19 mouse cellular contexts compared by ENCODE assay signal in genomic region chr1:182371891-182372290, GRCm38 (mm10). TPM values are rescaled to one million over a fixed set of nuclear protein-coding genes. Genes with fewer than 3 reads are reported as not detected.
DNase-seq lines count a peak whose midpoint lies in the region; ATAC-seq and TF ChIP-seq lines count a peak whose summit lies in the region.
"Had no signal": no experiment of that assay in that cellular context is flagged by ENCODE, and none has a peak within 500 bp of the region (broad histone marks: within the 10 kb centered on the region; RNA-seq: fewer than 3 reads in every experiment).

No protein-coding gene starts in this region.

- no peaks in the 10 kb centered on the region for H3K9me3 ChIP-seq in intestine, embryonic 15.5 days
- H3K9me3 ChIP-seq in intestine, postnatal 0 days (ENCODE audit: control insufficient read depth), result no peaks in the 10 kb centered on the region
- no peaks in the 10 kb centered on the region for H3K9me3 ChIP-seq in MEL (replicated peaks; ENCODE audit: insufficient read depth, low read length)
- no peaks in the 10 kb centered on the region for H3K9me3 ChIP-seq in stomach, postnatal 0 days (ENCODE audit: control insufficient read depth, low read length)
- H3K9me3 ChIP-seq: embryonic facial prominence, embryonic 12.5 days; forebrain, embryonic 15.5 days; heart, embryonic 13.5 days; hindbrain, embryonic 12.5 days; kidney, embryonic 15.5 days had no signal

- no peaks in the 10 kb centered on the region for H3K36me3 ChIP-seq in intestine, embryonic 15.5 days
- no peaks in the 10 kb centered on the region for H3K36me3 ChIP-seq in intestine, postnatal 0 days (ENCODE audit: control insufficient read depth, insufficient read depth)
- peaks cover 0 to 11% of the 10 kb centered on the region in 2 experiments; a peak in 2 of 4 replicates for H3K36me3 ChIP-seq in MEL (ENCODE audit: control insufficient read depth in 1 of 2, insufficient read depth in 2 of 2, low read length in 2 of 2)
- no peaks in the 10 kb centered on the region for H3K36me3 ChIP-seq in stomach, postnatal 0 days (ENCODE audit: control insufficient read depth, insufficient read depth, low read length)
- H3K36me3 ChIP-seq: embryonic facial prominence, embryonic 12.5 days; forebrain, embryonic 15.5 days; heart, embryonic 13.5 days; hindbrain, embryonic 12.5 days; kidney, embryonic 15.5 days had no signal

- no peak for TF ChIP-seq RAD21 in MEL (IDR thresholded peaks at IDR 0.05; ENCODE audit: low read depth, low read length)

- TF ChIP-seq POLR2A in MEL (IDR thresholded peaks at IDR 0.05; ENCODE audit: control insufficient read depth in 1 of 2, insufficient read depth in 1 of 2, low read depth in 1 of 2, low read length in 2 of 2, poor library complexity in 1 of 2), result no peak

- H3K4me3 ChIP-seq in intestine, embryonic 15.5 days (replicated peaks), result no peak overlapping the region
- no peak overlapping the region for H3K4me3 ChIP-seq in intestine, postnatal 0 days (ENCODE audit: low read depth, low read length)
- no peak overlapping the region for H3K4me3 ChIP-seq in MEL (ENCODE audit: control insufficient read depth in 1 of 2, insufficient read depth in 1 of 2, low read depth in 2 of 2, low read length in 2 of 2)
- no peak overlapping the region for H3K4me3 ChIP-seq in stomach, postnatal 0 days (ENCODE audit: low read depth, low read length)
- H3K4me3 ChIP-seq in gastrocnemius, adult 2 months, result no peak overlapping the region
- H3K4me3 ChIP-seq: embryonic facial prominence, embryonic 12.5 days; forebrain, embryonic 15.5 days; heart, embryonic 13.5 days; hindbrain, embryonic 12.5 days; kidney, embryonic 15.5 days had no signal

- H3K9ac ChIP-seq in intestine, embryonic 15.5 days, result no peak overlapping the region
- no peak overlapping the region for H3K9ac ChIP-seq in intestine, postnatal 0 days (ENCODE audit: low read depth, low read length)
- no peak overlapping the region for H3K9ac ChIP-seq in MEL (ENCODE audit: control insufficient read depth, low read depth, low read length, poor library complexity, severe bottlenecking)
- H3K9ac ChIP-seq in stomach, postnatal 0 days (ENCODE audit: low read length), result no peak overlapping the region
- H3K9ac ChIP-seq: embryonic facial prominence, embryonic 12.5 days; forebrain, embryonic 15.5 days; heart, embryonic 13.5 days; hindbrain, embryonic 12.5 days; kidney, embryonic 15.5 days had no signal

- no peak for TF ChIP-seq CTCF in intestine, postnatal 0 days (IDR thresholded peaks at IDR 0.05; ENCODE audit: low read depth)
- no peak for TF ChIP-seq CTCF in MEL (IDR thresholded peaks at IDR 0.05 in 2 of 3, conservative IDR thresholded peaks at IDR 0.05 in 1 of 3; ENCODE audit: control insufficient read depth in 1 of 3, insufficient read depth in 1 of 3, low read depth in 2 of 3, low read length in 3 of 3, poor library complexity in 1 of 3, severe bottlenecking in 1 of 3)
- TF ChIP-seq CTCF in stomach, postnatal 0 days (IDR thresholded peaks at IDR 0.05; ENCODE audit: low read depth), result no peak
- TF ChIP-seq CTCF in gastrocnemius, adult 2 months (IDR thresholded peaks at IDR 0.05), result no peak

- no peaks in the 10 kb centered on the region for H3K4me1 ChIP-seq in intestine, embryonic 15.5 days (replicated peaks)
- H3K4me1 ChIP-seq in intestine, postnatal 0 days (replicated peaks; ENCODE audit: control insufficient read depth, insufficient read depth, low read length), result no peaks in the 10 kb centered on the region
- peaks cover 6 to 28% of the 10 kb centered on the region in 2 experiments for H3K4me1 ChIP-seq in MEL (ENCODE audit: control insufficient read depth in 1 of 2, insufficient read depth in 2 of 2, low read length in 2 of 2)
- no peaks in the 10 kb centered on the region for H3K4me1 ChIP-seq in stomach, postnatal 0 days (replicated peaks; ENCODE audit: control insufficient read depth, insufficient read depth)
- H3K4me1 ChIP-seq: forebrain, embryonic 15.5 days; hindbrain, embryonic 12.5 days had no signal

- H3K27ac ChIP-seq in intestine, embryonic 15.5 days, result no peak overlapping the region
- H3K27ac ChIP-seq in intestine, postnatal 0 days (ENCODE audit: low read depth, low read length), result no peak overlapping the region
- 0 out of 2 replicates have a peak overlapping the region, but pooled peaks have one; percentile 3 for H3K27ac ChIP-seq in MEL (ENCODE audit: control insufficient read depth, low read depth, low read length)
- H3K27ac ChIP-seq in stomach, postnatal 0 days (replicated peaks), result no peak overlapping the region
- no peak overlapping the region for H3K27ac ChIP-seq in gastrocnemius, adult 2 months
- H3K27ac ChIP-seq: embryonic facial prominence, embryonic 12.5 days; forebrain, embryonic 15.5 days; heart, embryonic 13.5 days; hindbrain, embryonic 12.5 days; kidney, embryonic 15.5 days had no signal

- H3K27me3 ChIP-seq in intestine, embryonic 15.5 days (replicated peaks), result no peaks in the 10 kb centered on the region
- no peaks in the 10 kb centered on the region for H3K27me3 ChIP-seq in intestine, postnatal 0 days (replicated peaks; ENCODE audit: control insufficient read depth, insufficient read depth, low read length)
- H3K27me3 ChIP-seq in MEL (ENCODE audit: control insufficient read depth in 1 of 2, insufficient read depth in 2 of 2, low read length in 2 of 2), result no peaks in the 10 kb centered on the region; a peak in 1 of 4 replicates
- H3K27me3 ChIP-seq in stomach, postnatal 0 days (ENCODE audit: control insufficient read depth, insufficient read depth, low read length), result no peaks in the 10 kb centered on the region
- H3K27me3 ChIP-seq: embryonic facial prominence, embryonic 12.5 days; forebrain, embryonic 15.5 days had no signal

- no peak overlapping the region for H3K4me2 ChIP-seq in intestine, embryonic 15.5 days (replicated peaks)
- H3K4me2 ChIP-seq in intestine, postnatal 0 days (replicated peaks; ENCODE audit: low read depth), result no peak overlapping the region
- no peak overlapping the region for H3K4me2 ChIP-seq in stomach, postnatal 0 days (replicated peaks; ENCODE audit: low read depth)
- H3K4me2 ChIP-seq: embryonic facial prominence, embryonic 12.5 days; forebrain, embryonic 15.5 days; heart, embryonic 13.5 days; hindbrain, embryonic 12.5 days; kidney, embryonic 15.5 days had no signal

- peak; percentile 49 to 73; a peak in 3 of 4 replicates for TF ChIP-seq EP300 in MEL (IDR thresholded peaks at IDR 0.05; ENCODE audit: low read depth in 1 of 2, low read length in 2 of 2)
- TF ChIP-seq EP300 in stomach, postnatal 0 days (optimal IDR thresholded peaks at IDR 0.05), result no peak

- ATAC-seq in intestine, embryonic 15.5 days, result peak; percentile 68
- no peak for ATAC-seq in intestine, postnatal 0 days
- 0 out of 2 replicates have a peak, but pooled peaks have one; percentile 41 for ATAC-seq in stomach, postnatal 0 days (ENCODE audit: low FRiP score, low TSS enrichment)
- ATAC-seq: forebrain, embryonic 15.5 days; hindbrain, embryonic 16.5 days; inflammation-experienced regulatory T-cells, adult 6 months had no signal

- intact Hi-C loops in gastrocnemius, adult 2 months (cut with DNase I), result loop anchor here (10.0 kb wide), 1 partner anchor 103 kb away; no protein-coding TSS in a partner anchor

- peak; percentile 31 for DNase-seq in MEL (ENCODE audit: low read depth, low spot score)
- DNase-seq in adrenal gland, postnatal 10 days, result peak; percentile 21
- no peak for DNase-seq in stomach, postnatal 0 days (ENCODE audit: low spot score)
- DNase-seq in gastrocnemius, adult 2 months, result no peak
- no peak for DNase-seq in right cerebral cortex, adult 2 months (ENCODE audit: low spot score in 2 of 2)
- DNase-seq: cerebellum, adult 2 months; cerebellum, postnatal 14 days; gastrocnemius, postnatal 14 days; heart, postnatal 36 days; kidney, adult 2 months had no signal

- no peaks in the 10 kb centered on the region for H3K79me2 ChIP-seq in MEL (ENCODE audit: control insufficient read depth, insufficient read depth, low read length, poor library complexity)

- 64% methylated on average over 8 of the region's 8 CpGs for WGBS in intestine, embryonic 15.5 days
- 45% methylated on average over 8 of the region's 8 CpGs for WGBS in intestine, postnatal 0 days
- WGBS in stomach, postnatal 0 days, result 55% methylated on average over 8 of the region's 8 CpGs

TF ChIP-seq in MEL, 35 proteins besides CTCF, POLR2A, EP300 and RAD21:
- TF ChIP-seq TCF12 (IDR thresholded peaks at IDR 0.05; ENCODE audit: low read depth, low read length) (peak; percentile 64), TBP (IDR thresholded peaks at IDR 0.05; ENCODE audit: low read depth, low read length) (peak; percentile 33; the same call in 1 of the 2 replicates), ETS1 (IDR thresholded peaks at IDR 0.05; ENCODE audit: low read depth, low read length) (0 out of 2 replicates have a peak, but pooled peaks have one; percentile 14), E2F4 (IDR thresholded peaks at IDR 0.05; ENCODE audit: borderline replicate concordance, low read depth, low read length) (no peak), RCOR1 (IDR thresholded peaks at IDR 0.05; ENCODE audit: low read depth, low read length) (peak; percentile 40; the same call in 1 of the 2 replicates), GATA1 (IDR thresholded peaks at IDR 0.05; ENCODE audit: low read depth, low read length) (peak; percentile 78)

RNA-seq across cellular contexts. Expression of gene Fbxo28, which starts 30.5 kb away (rescaled TPM):
- polyA plus RNA-seq in intestine, embryonic 15.5 days (2015; fragmentation: Nextera tagmentation; extraction: Ambion mirVana), result 13.3 and 13.4 TPM in 2 replicates
- polyA plus RNA-seq in intestine, postnatal 0 days (2015; fragmentation: Nextera tagmentation; extraction: Ambion mirVana), result 9.7 and 10.6 TPM in 2 replicates
- total RNA-seq in MEL (2012; rRNA removed), result 13.3 and 16.3 TPM in 2 replicates
- polyA plus RNA-seq in MEL (2012; ENCODE audit: insufficient read depth in 1 of 2, insufficient read length in 2 of 2, low read depth in 1 of 2, low replicate concordance in 2 of 2, missing spikeins in 1 of 2), result 10 to 100 TPM; 17.2 to 72.5 TPM
- total RNA-seq in adrenal gland, postnatal 10 days (2021), result 10 to 100 TPM; 28.9 to 33.9 TPM
- 12.6 and 13.6 TPM in 2 replicates for polyA plus RNA-seq in stomach, postnatal 0 days (2015; fragmentation: Nextera tagmentation; extraction: Ambion mirVana)
- 10 to 100 TPM; 21.5 to 23.1 TPM for total RNA-seq in gastrocnemius, adult 2 months (2021)

RNA-seq across cellular contexts. Expression of gene Trp53bp2, which starts 37.1 kb away (rescaled TPM):
- 20.3 and 22.6 TPM in 2 replicates for polyA plus RNA-seq in intestine, embryonic 15.5 days (2015; fragmentation: Nextera tagmentation; extraction: Ambion mirVana)
- 10.8 and 11.1 TPM in 2 replicates for polyA plus RNA-seq in intestine, postnatal 0 days (2015; fragmentation: Nextera tagmentation; extraction: Ambion mirVana)
- 2.6 and 3.2 TPM in 2 replicates for total RNA-seq in MEL (2012; rRNA removed)
- 10 to 100 TPM in 1 of 2 experiments, not detected in 1; 15.1 TPM for polyA plus RNA-seq in MEL (2012; ENCODE audit: insufficient read depth in 1 of 2, insufficient read length in 2 of 2, low read depth in 1 of 2, low replicate concordance in 2 of 2, missing spikeins in 1 of 2)
- 10 to 100 TPM; 21.2 to 21.9 TPM for total RNA-seq in adrenal gland, postnatal 10 days (2021)
- polyA plus RNA-seq in stomach, postnatal 0 days (2015; fragmentation: Nextera tagmentation; extraction: Ambion mirVana), result 9.5 and 10.3 TPM in 2 replicates
- total RNA-seq in gastrocnemius, adult 2 months (2021), result 1 to 10 TPM; 9.0 to 9.5 TPM

Comparison
In these comparisons a context has a peak if more than half of its experiments do, and no peak if none do; other contexts are left out.
1. DNase-seq: peak in MEL (single experiment) and adrenal gland, postnatal 10 days (single experiment); none in stomach, postnatal 0 days (single experiment), gastrocnemius, adult 2 months (single experiment) and right cerebral cortex, adult 2 months (0 of 2).